Mouse (Mus musculus) myocyte (in vitro differentiated cells): ENCODE measurements around the gene Eml1. TPM values are rescaled to one million over a fixed set of nuclear protein-coding genes. Genes with fewer than 3 reads are reported as not detected.

Source experiments
- H3K27me3 ChIP-seq: one replicate; pipeline ENCODE4 v1.6.1; 2011; ENCODE audit not compliant: control insufficient read depth, insufficient read depth, insufficient read length
- H3K36me3 ChIP-seq: one replicate; pipeline ENCODE4 v1.6.1; 2011; ENCODE audit not compliant: control insufficient read depth, insufficient read depth
- H3K4me2 ChIP-seq: one replicate; pipeline ENCODE4 v1.6.1; 2011; ENCODE audit warnings: low read depth, control low read depth
- H3K4me3 ChIP-seq: one replicate; pipeline ENCODE4 v1.5.1; 2011; ENCODE audit warnings: mild to moderate bottlenecking, control low read depth, moderate library complexity
- H3K79me2 ChIP-seq: one replicate; pipeline ENCODE4 v1.6.1; 2011; ENCODE audit not compliant: control insufficient read depth, insufficient read depth
- H3ac ChIP-seq: one replicate; pipeline ENCODE4 v1.6.1; 2011; ENCODE audit not compliant: control insufficient read depth, insufficient read length
- CEBPB ChIP-seq: IDR thresholded peaks from 2 replicates; pipeline ENCODE4 v1.6.1; 2011; ENCODE audit warnings: mild to moderate bottlenecking, moderate library complexity; ENCODE audit not compliant: poor library complexity, insufficient read depth, severe bottlenecking
- E2F4 ChIP-seq: IDR thresholded peaks from one replicate; pipeline ENCODE4 v1.6.1; 2011; ENCODE audit warnings: mild to moderate bottlenecking, control low read depth, moderate library complexity; ENCODE audit not compliant: insufficient read depth
- MAX ChIP-seq: IDR thresholded peaks from one replicate; pipeline ENCODE4 v1.6.1; 2011; ENCODE audit warnings: low read depth, mild to moderate bottlenecking, control low read depth
- MYOD1 ChIP-seq, 3 experiments: IDR thresholded peaks; one replicate each; pipeline ENCODE4 v1.6.1; 2011; ENCODE audit warnings: control low read depth in 2 of 3, low read depth in 2 of 3, mild to moderate bottlenecking in 2 of 3, moderate library complexity in 1 of 3; ENCODE audit not compliant: insufficient read length in 2 of 3, control insufficient read depth in 1 of 3
- MYOG ChIP-seq, 3 experiments: IDR thresholded peaks; one replicate each; pipeline ENCODE4 v1.6.1; 2011; ENCODE audit warnings: control low read depth in 2 of 3, low read depth in 2 of 3, mild to moderate bottlenecking in 2 of 3; ENCODE audit not compliant: insufficient read length in 2 of 3, control insufficient read depth in 1 of 3, insufficient read depth in 1 of 3
- POLR2A ChIP-seq: IDR thresholded peaks from one replicate; pipeline ENCODE4 v1.6.1; 2011; ENCODE audit warnings: low read depth, mild to moderate bottlenecking, control low read depth, moderate library complexity; ENCODE audit not compliant: insufficient read length
- POLR2AphosphoS2 ChIP-seq: IDR thresholded peaks from one replicate; pipeline ENCODE4 v1.6.1; 2011; ENCODE audit warnings: low read depth, control low read depth; ENCODE audit not compliant: insufficient read length
- REST ChIP-seq: IDR thresholded peaks from one replicate; pipeline ENCODE4 v1.6.1; 2011; ENCODE audit warnings: mild to moderate bottlenecking, control low read depth, moderate library complexity; ENCODE audit not compliant: insufficient read depth, insufficient read length
- SRF ChIP-seq: IDR thresholded peaks from one replicate; pipeline ENCODE4 v1.6.1; 2011; ENCODE audit warnings: low read depth; ENCODE audit not compliant: control insufficient read depth, insufficient read length
- TCF12 ChIP-seq: IDR thresholded peaks from one replicate; pipeline ENCODE4 v1.6.1; 2011; ENCODE audit warnings: mild to moderate bottlenecking, control low read depth; ENCODE audit not compliant: poor library complexity, insufficient read depth, severe bottlenecking
- TCF3 ChIP-seq: IDR thresholded peaks from one replicate; pipeline ENCODE4 v1.6.1; 2011; ENCODE audit warnings: low read depth, control low read depth; ENCODE audit not compliant: insufficient read length
- USF1 ChIP-seq: IDR thresholded peaks from one replicate; pipeline ENCODE4 v1.6.1; 2011; ENCODE audit warnings: low read depth, mild to moderate bottlenecking, control low read depth, moderate library complexity
- polyA plus RNA-seq: library from polyadenylated mRNA; unstranded; fragments of >200 nt; fragmentation: generic; extraction: Trizol; gene quantifications from one replicate; pipeline ENCODE4 v1.2.1, GENCODE M21; 2012; ENCODE audit warnings: missing spikeins

Eml1 gene
- polyA plus RNA-seq: 33.4 TPM

GRCm38 (mm10) chr12:108370596-108371428, at the start of gene Eml1:
Gene Eml1 (plus strand): TSS chr12:108370957.
- Histone ChIP-seq H3K36me3 (no peaks in the 10 kb centered on the region), H3K4me2 (peak within 1 kb of the TSS; percentile 81), H3K4me3 (peak within 1 kb of the TSS; percentile 25), H3K27me3 (no peaks in the 10 kb centered on the region), H3ac (peak within 1 kb of the TSS; percentile 1), H3K79me2 (no peaks in the 10 kb centered on the region)
- TF ChIP-seq SRF (peak; percentile 95), POLR2A (peak; percentile 72), POLR2AphosphoS2 (peak; percentile 59), MYOG (IDR thresholded peaks at IDR 0.05; ENCODE audit: control insufficient read depth in 1 of 3, insufficient read depth in 1 of 3, insufficient read length in 2 of 3, low read depth in 2 of 3) (peak in 1 of 3 experiments; percentile 66), TCF12 (no peak), MYOD1 (IDR thresholded peaks at IDR 0.05; ENCODE audit: control insufficient read depth in 1 of 3, insufficient read length in 2 of 3, low read depth in 2 of 3) (peak in 1 of 3 experiments; percentile 69), REST (no peak)

DNA sequence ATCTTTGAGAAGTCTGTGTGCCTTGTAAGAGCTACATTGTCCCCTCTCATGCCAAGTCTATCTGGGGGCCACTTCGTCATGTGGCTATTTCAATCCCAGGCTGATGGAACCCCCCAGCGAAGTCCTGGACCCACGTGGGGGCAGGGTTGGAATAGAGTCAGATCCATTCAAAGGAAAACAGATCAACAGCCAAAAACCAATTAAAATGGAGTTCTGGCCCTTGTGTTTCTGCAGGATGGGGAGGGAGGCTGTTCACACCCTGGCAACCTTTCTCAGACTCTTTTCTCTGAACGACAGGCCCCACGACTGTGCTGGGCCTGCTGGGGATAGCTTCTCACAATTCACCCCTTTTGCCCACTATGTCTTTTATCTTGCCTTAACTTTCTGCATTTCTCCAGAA, 44.4 kb upstream of the Eml1 start:
- no peak overlapping the region for H3K4me3 ChIP-seq
- TF ChIP-seq POLR2A (no peak), REST (no peak), TCF3 (no peak), POLR2AphosphoS2 (no peak), E2F4 (no peak), MAX (no peak), TCF12 (no peak), USF1 (no peak), CEBPB (no peak), SRF (no peak), MYOD1 (IDR thresholded peaks at IDR 0.05; ENCODE audit: control insufficient read depth in 1 of 3, insufficient read length in 2 of 3, low read depth in 2 of 3) (no peak), MYOG (IDR thresholded peaks at IDR 0.05; ENCODE audit: control insufficient read depth in 1 of 3, insufficient read depth in 1 of 3, insufficient read length in 2 of 3, low read depth in 2 of 3) (no peak)
- peaks cover 4% of the 10 kb centered on the region for H3K36me3 ChIP-seq
- no peak overlapping the region for H3ac ChIP-seq
- no peak overlapping the region for H3K4me2 ChIP-seq
- H3K27me3 ChIP-seq: no peaks in the 10 kb centered on the region
- H3K79me2 ChIP-seq: no peaks in the 10 kb centered on the region

DNA sequence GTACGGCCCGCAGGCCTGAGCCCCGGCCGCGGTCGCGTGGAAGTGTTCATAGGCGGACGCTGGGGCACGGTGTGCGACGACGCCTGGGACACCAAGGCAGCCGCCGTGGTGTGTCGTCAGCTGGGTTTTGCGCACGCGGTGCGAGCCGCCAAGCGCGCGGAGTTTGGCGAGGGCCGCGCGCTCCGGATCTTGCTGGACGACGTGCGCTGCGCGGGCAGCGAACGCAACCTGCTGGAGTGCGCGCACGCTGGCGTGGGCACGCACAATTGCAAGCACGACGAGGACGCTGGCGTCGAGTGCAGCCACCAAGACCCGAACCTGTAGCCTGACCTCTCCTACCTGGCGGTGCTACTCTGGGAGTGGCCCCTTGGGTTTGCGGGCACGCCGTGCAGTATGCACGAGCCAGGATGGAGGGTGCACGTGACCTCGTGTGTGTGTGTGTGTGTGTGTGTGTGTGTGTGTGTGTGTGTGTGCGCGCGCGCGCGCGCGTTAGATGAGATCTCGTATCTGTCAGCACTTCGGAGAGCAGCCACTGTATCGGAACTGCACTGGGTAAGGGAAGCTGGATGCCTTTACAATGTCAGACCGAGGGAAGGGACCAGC, 42.8 kb upstream of the Eml1 start:
- no peak for TF ChIP-seq MYOG (IDR thresholded peaks at IDR 0.05; ENCODE audit: control insufficient read depth in 1 of 3, insufficient read depth in 1 of 3, insufficient read length in 2 of 3, low read depth in 2 of 3)
- no peak for TF ChIP-seq SRF
- no peak for TF ChIP-seq REST
- no peak for TF ChIP-seq MYOD1 (IDR thresholded peaks at IDR 0.05; ENCODE audit: control insufficient read depth in 1 of 3, insufficient read length in 2 of 3, low read depth in 2 of 3)
- TF ChIP-seq POLR2AphosphoS2: no peak
- TF ChIP-seq CEBPB: no peak
- no peak for TF ChIP-seq E2F4
- no peak for TF ChIP-seq TCF12
- Histone ChIP-seq H3K79me2 (no peaks in the 10 kb centered on the region), H3K4me3 (no peak overlapping the region), H3K4me2 (no peak overlapping the region), H3ac (no peak overlapping the region), H3K27me3 (no peaks in the 10 kb centered on the region), H3K36me3 (peaks cover 4% of the 10 kb centered on the region)

DNA sequence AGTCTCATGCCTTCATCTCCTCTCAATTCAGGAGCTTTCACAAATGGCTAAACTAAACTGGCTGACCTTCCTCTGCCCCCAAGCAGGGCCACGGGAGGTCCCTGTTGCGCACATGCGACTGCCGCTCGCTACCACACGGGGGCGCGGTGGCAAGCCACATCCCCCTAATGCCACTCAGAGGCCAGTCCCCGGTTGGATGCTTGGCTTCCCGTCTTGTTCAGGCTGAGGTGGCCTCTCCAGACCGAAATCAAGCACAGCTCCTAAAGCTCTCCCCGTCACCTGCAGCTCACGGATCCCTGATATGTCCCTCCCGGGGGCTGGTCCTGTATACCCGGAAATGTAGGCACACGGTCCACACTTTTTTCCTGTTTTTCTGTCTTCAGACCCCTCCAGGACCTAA, 37.7 kb upstream of the Eml1 start:
- Histone ChIP-seq H3K79me2 (no peaks in the 10 kb centered on the region), H3K4me2 (peak overlapping the region; percentile 99), H3K36me3 (no peaks in the 10 kb centered on the region), H3K4me3 (peak overlapping the region; percentile 21), H3ac (no peak overlapping the region), H3K27me3 (no peaks in the 10 kb centered on the region)
- TF ChIP-seq CEBPB (no peak), TCF3 (no peak), TCF12 (no peak), POLR2AphosphoS2 (no peak), REST (no peak), E2F4 (no peak), USF1 (no peak), POLR2A (no peak), MYOD1 (IDR thresholded peaks at IDR 0.05; ENCODE audit: control insufficient read depth in 1 of 3, insufficient read length in 2 of 3, low read depth in 2 of 3) (no peak), SRF (no peak), MYOG (IDR thresholded peaks at IDR 0.05; ENCODE audit: control insufficient read depth in 1 of 3, insufficient read depth in 1 of 3, insufficient read length in 2 of 3, low read depth in 2 of 3) (no peak), MAX (no peak)
